11 mouse cellular contexts compared by ENCODE assay signal in the genomic region with DNA sequence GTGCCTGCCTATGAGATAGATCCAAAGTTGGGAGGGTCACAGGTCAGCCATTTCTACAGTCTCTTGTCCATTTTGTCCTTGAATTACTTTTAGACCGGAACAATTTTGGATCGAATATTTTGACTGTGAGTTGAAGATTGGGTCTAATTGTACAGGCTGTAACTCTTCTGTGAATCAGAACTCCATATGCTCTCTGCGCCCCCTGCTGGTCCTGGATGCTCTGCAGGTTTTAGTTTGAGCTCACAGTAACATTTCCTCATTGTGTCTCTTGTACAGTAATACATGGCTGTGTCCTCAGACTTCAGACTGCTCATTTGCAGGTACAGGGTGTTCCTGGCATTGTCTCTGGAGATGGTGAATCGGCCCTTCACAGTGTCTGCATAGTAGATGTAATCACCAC.
DNase-seq lines count a peak whose midpoint lies in the region; ATAC-seq lines count a peak whose summit lies in the region.
"Had no signal": no experiment of that assay in that cellular context is flagged by ENCODE, and none has a peak within 500 bp of the region (broad histone marks: within the 10 kb centered on the region; RNA-seq: fewer than 3 reads in every experiment).

No protein-coding gene starts in this region.

- ATAC-seq in intestine, embryonic 14.5 days (replicated peaks; ENCODE audit: low FRiP score, low TSS enrichment, low read depth): no peak
- no peak for ATAC-seq in intestine, embryonic 15.5 days
- ATAC-seq in forebrain, embryonic 12.5 days (ENCODE audit: low FRiP score): no peak
- ATAC-seq: activated CD4-positive, CD25-positive, alpha-beta regulatory T cell, adult 4 months had no signal

- H3K36me3 ChIP-seq in intestine, embryonic 14.5 days (ENCODE audit: control insufficient read depth, insufficient read depth, low read length): no peaks in the 10 kb centered on the region
- no peaks in the 10 kb centered on the region for H3K36me3 ChIP-seq in intestine, embryonic 15.5 days
- no peaks in the 10 kb centered on the region for H3K36me3 ChIP-seq in forebrain, embryonic 12.5 days (replicated peaks)
- H3K36me3 ChIP-seq: embryonic facial prominence, embryonic 13.5 days; neural tube, embryonic 12.5 days had no signal

- H3K4me3 ChIP-seq in intestine, embryonic 14.5 days (ENCODE audit: low read depth, low read length): no peak overlapping the region
- no peak overlapping the region for H3K4me3 ChIP-seq in intestine, embryonic 15.5 days (replicated peaks)
- no peak overlapping the region for H3K4me3 ChIP-seq in forebrain, embryonic 12.5 days (replicated peaks)
- H3K4me3 ChIP-seq: embryonic facial prominence, embryonic 13.5 days; neural tube, embryonic 12.5 days had no signal

- peaks cover 4% of the 10 kb centered on the region; the same call in 1 of the 2 replicates for H3K9me3 ChIP-seq in intestine, embryonic 14.5 days (ENCODE audit: control insufficient read depth, low read length)
- no peaks in the 10 kb centered on the region for H3K9me3 ChIP-seq in intestine, embryonic 15.5 days
- peaks cover 31% of the 10 kb centered on the region for H3K9me3 ChIP-seq in forebrain, embryonic 12.5 days

- no peak overlapping the region for H3K27ac ChIP-seq in intestine, embryonic 14.5 days (ENCODE audit: low read depth)
- no peak overlapping the region for H3K27ac ChIP-seq in intestine, embryonic 15.5 days
- no peak overlapping the region for H3K27ac ChIP-seq in forebrain, embryonic 12.5 days
- H3K27ac ChIP-seq: embryonic facial prominence, embryonic 13.5 days; neural tube, embryonic 12.5 days had no signal

- no peak overlapping the region for H3K4me2 ChIP-seq in intestine, embryonic 14.5 days (ENCODE audit: low read length)
- H3K4me2 ChIP-seq in intestine, embryonic 15.5 days (replicated peaks): no peak overlapping the region
- H3K4me2 ChIP-seq in forebrain, embryonic 12.5 days: no peak overlapping the region
- H3K4me2 ChIP-seq: embryonic facial prominence, embryonic 13.5 days; neural tube, embryonic 12.5 days had no signal

- DNase-seq in intestine, embryonic 14.5 days (ENCODE audit: low spot score): peak; percentile 55
- peak; percentile 1 to 3 for DNase-seq in right cerebral cortex, adult 2 months (ENCODE audit: low spot score in 2 of 2)
- no peak for DNase-seq in right cerebral cortex, postnatal 36 days (ENCODE audit: low spot score in 2 of 2)
- DNase-seq in embryo, embryonic 11 days: peak; percentile 1
- peak; percentile 68 for DNase-seq in thymus, postnatal 4 days
- DNase-seq in neural tube, embryonic 10.5 days (ENCODE audit: extremely low spot score, low spot score): no peak

- H3K9ac ChIP-seq in intestine, embryonic 14.5 days (ENCODE audit: low read length): no peak overlapping the region
- H3K9ac ChIP-seq in intestine, embryonic 15.5 days: no peak overlapping the region
- no peak overlapping the region for H3K9ac ChIP-seq in forebrain, embryonic 12.5 days
- H3K9ac ChIP-seq: embryonic facial prominence, embryonic 13.5 days; neural tube, embryonic 12.5 days had no signal

- 60% methylated on average over 4 of the region's 4 CpGs for WGBS in intestine, embryonic 14.5 days
- WGBS in intestine, embryonic 15.5 days: 71% methylated on average over 4 of the region's 4 CpGs
- 66% methylated on average over 4 of the region's 4 CpGs for whole genome bisulfite sequencing in forebrain, embryonic 12.5 days

- no peaks in the 10 kb centered on the region for H3K4me1 ChIP-seq in intestine, embryonic 14.5 days (replicated peaks; ENCODE audit: control insufficient read depth, insufficient read depth, low read length)
- H3K4me1 ChIP-seq in intestine, embryonic 15.5 days (replicated peaks): no peaks in the 10 kb centered on the region
- no peaks in the 10 kb centered on the region for H3K4me1 ChIP-seq in forebrain, embryonic 12.5 days
- H3K4me1 ChIP-seq: embryonic facial prominence, embryonic 13.5 days; neural tube, embryonic 12.5 days had no signal

- no peaks in the 10 kb centered on the region for H3K27me3 ChIP-seq in intestine, embryonic 14.5 days (replicated peaks; ENCODE audit: control insufficient read depth, insufficient read depth, low read length)
- no peaks in the 10 kb centered on the region for H3K27me3 ChIP-seq in intestine, embryonic 15.5 days (replicated peaks)
- no peaks in the 10 kb centered on the region for H3K27me3 ChIP-seq in forebrain, embryonic 12.5 days
- H3K27me3 ChIP-seq: embryonic facial prominence, embryonic 13.5 days; neural tube, embryonic 12.5 days had no signal

Comparison
In these comparisons a context has a peak if more than half of its experiments do, and no peak if none do; other contexts are left out.
1. DNase-seq: peak in intestine, embryonic 14.5 days (single experiment), right cerebral cortex, adult 2 months (2 of 2), embryo, embryonic 11 days (single experiment) and thymus, postnatal 4 days (single experiment); none in right cerebral cortex, postnatal 36 days (0 of 2) and neural tube, embryonic 10.5 days (single experiment).